Mouse (Mus musculus): ENCODE measurements at regions not wholly inside any gene's neighbourhood (a gene's known extent, or its start where the extent isn't known, plus 50 kb on each side); places are given as distances from the start of the nearest gene placed in this dataset.

- CTCF ChIA-PET = no interaction called here
These were observed 297.0 kb upstream of the Gm10295 start for GRCm38 (mm10) chr7:71648314-71648713.

- CTCF ChIA-PET = no interaction called here
These were observed 295.7 kb upstream of the Gm10295 start for GRCm38 (mm10) chr7:71646944-71647343.

- CTCF ChIA-PET = interaction anchor here (0.7 kb wide), 1 partner anchor 154 kb away, joined by 4 read pairs; no protein-coding TSS in a partner anchor
These were observed 271.8 kb upstream of the Gm10295 start for GRCm38 (mm10) chr7:71623048-71623447.

- CTCF ChIA-PET = no interaction called here
These were observed 251.9 kb upstream of the Gm10295 start for GRCm38 (mm10) chr7:71603159-71603558.

- CTCF ChIA-PET = no interaction called here
These were observed 245.5 kb upstream of the Gm10295 start for GRCm38 (mm10) chr7:71596780-71597179.

DNA sequence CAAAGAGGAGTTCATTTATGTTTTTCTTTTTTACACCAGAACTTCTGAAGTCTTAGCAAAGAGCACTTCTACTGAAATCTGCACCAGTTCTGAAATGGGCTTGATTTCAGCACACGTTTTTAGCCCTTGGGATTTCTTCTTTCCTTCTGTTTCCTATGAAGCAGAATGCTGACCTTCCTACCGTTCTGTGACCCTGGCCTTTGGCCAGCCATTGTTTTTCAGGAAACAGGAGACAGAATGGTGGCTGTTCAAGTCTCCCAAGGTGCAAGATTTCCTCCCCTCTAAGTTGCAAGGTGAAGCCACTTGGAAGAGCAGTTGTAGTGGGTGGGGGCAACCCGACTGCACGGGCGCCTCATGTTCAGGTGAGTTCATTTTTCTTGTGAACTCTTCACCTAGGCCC lies 236.3 kb upstream of the Gm10295 start:
- CTCF ChIA-PET = no interaction called here

DNA sequence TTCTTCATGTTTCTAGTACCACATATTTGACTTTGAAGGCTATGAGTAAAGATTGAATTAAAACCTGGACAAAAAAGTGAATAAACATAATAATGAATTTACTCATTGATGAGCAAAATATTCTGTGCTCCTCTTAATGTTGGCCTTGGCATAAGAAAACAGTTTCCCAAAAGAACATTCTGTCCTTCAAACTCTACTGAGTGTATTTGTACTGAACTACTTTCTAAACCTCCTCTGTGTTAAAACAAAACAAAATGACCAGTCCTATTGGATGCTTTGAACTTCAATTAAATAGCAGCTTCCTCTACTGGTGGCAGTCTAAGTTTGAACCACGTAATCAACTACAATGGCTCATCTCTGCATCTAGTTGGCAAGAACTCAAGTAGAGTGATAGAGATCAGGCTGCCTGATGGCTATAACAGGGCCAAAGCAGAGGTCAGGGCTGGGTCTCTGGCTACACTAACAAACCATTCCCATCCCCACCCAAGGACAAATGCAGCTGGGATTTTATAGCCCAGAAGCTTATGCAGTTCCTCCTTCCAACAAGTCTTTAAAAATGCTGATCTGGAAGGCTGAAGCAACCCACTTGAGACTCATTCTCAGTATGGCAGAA lies 232.3 kb upstream of the Gm10295 start:
- CTCF ChIA-PET = no interaction called here

DNA sequence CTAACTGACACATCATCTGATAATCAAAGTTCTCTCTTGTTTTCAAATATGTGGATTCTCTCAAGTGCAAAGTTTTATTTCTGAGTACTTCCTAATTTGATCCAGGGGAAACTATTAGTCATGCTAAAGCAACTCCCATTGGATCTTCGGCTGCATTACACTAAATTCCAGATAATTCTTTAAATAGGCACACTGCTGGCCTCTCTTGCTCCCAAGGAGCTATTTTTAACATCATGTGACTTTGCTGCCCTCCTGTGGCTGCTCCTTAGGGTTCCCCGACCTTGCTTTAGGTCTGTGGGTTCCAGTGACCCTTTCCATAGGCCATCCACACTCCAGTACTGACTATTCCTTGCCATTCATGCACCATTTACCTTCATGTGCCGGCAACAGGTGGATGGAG lies 230.5 kb upstream of the Gm10295 start:
- CTCF ChIA-PET = no interaction called here

- CTCF ChIA-PET = no interaction called here
These were observed 209.1 kb upstream of the Gm10295 start for GRCm38 (mm10) chr7:71560296-71560936.

- CTCF ChIA-PET = no interaction called here
These were observed 205.2 kb upstream of the Gm10295 start for GRCm38 (mm10) chr7:71556473-71556872.

- CTCF ChIA-PET = no interaction called here
These were observed 204.2 kb upstream of the Gm10295 start for GRCm38 (mm10) chr7:71555476-71555875.

DNA sequence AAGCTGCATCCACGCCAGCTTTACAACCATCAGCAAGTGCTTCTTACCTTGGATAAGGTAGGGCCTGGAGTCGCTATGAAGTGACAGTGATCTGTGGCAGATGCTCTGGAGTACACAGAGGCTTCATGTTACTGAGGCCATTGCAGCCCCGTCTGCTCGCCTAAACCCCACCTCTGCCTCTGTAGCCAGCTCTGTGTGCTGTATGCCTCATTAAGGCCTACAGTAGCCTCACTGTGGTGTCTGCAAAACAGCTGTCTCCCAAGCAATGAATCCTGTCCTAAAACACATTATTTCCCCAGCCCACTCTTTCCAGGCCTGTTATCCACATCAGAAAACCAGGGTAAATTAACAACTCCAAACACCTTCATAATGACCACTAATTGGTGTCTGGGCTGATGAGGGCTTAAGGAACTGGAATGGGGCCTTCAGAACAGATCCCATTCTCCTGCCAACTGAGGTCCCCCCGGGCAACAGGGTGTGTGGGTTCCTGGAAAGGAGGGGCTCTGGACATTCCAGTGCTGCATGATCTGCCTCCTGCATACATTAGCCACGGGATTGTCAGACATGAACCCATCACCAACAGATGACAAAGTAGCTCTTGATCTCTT lies 195.4 kb upstream of the Gm10295 start:
- CTCF ChIA-PET = no interaction called here

DNA sequence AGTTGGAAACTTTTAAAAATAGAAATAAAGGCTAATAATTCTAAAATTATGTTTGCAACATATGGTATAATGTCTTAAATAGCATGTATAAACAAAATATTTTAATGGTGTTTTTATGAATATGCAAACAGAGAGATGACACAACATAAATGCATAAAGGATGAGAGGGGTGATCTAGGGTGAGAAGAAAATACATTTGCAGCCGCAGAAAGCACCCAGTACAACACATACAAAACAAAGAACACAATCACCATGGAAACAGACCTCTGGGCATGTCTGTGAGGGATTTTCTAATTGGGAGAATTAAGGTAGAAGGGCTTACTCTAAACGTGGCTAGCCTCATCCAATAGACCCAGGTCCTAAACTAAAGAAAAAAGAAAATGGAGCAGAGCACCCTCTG lies 190.2 kb upstream of the Gm10295 start:
- CTCF ChIA-PET = no interaction called here

GRCm38 (mm10) chr7:71533109-71533508 lies 181.8 kb upstream of the Gm10295 start:
- CTCF ChIA-PET = no interaction called here

- CTCF ChIA-PET = no interaction called here
These were observed 180.2 kb upstream of the Gm10295 start for GRCm38 (mm10) chr7:71531496-71531895.

DNA sequence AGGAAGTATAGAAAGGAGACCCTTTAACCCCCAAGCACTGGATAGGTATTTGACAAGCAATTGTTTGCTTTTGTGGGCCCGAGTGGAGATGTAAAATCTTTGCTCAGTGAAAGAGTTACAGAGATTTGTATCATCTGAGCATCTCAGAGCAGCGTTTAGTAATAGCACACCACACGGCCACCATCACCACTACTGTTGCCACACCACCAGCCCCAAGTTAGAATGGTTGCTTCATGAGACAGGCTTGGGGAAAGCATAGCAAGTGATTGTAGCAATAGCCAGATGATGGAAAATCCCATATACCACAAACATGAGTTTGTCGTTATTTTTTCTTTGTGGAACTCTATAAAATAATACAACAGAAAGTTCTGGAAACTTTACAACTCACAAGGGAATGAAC lies 179.6 kb upstream of the Gm10295 start:
- CTCF ChIA-PET = no interaction called here

DNA sequence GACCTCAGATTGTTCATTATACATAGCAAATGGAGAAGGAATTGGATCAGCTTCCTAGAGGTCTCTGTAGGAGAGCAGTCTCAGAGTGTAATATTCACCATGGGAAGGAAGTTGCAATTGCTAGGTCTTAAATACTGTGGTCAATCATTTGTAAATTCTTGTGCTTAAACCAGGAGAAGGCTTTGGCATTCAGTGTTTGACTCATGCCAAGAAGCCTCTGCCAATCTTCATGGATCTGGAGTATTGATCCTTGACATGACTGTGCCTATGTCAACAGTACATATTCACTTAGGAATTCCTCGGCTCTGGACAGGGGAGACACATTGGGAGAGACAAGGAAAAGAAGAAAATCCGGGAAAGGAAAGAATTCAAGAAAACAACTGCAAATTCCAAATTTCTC lies 174.9 kb upstream of the Gm10295 start:
- CTCF ChIA-PET = no interaction called here

DNA sequence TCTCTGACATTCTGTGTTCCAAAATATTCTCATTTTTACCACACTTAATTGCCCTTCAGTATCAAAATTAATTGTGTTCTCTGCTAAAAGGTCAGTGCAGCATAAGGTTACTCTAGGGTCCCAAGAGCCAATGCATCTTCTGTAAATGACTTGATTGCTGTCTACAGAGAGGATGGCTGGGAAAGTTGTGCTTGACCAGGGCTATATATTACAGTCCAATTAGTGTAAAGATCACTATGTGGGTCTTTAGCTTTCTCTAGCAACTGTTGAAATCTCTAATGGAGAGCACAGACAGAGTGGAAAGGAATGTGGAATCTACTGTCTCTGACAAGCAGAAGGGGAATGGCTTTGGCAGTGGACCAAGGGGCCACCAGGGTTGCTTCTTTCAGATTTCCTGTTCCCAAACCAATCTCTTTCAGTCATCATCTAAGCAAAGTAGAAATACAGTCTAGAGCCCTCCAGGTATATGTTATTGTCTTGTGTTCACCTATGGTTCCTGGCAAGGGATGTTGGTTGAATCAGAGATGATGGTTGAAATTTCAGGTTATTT lies 173.4 kb upstream of the Gm10295 start:
- CTCF ChIA-PET = no interaction called here

- CTCF ChIA-PET = no interaction called here
These were observed 172.8 kb upstream of the Gm10295 start for GRCm38 (mm10) chr7:71524119-71524518.

DNA sequence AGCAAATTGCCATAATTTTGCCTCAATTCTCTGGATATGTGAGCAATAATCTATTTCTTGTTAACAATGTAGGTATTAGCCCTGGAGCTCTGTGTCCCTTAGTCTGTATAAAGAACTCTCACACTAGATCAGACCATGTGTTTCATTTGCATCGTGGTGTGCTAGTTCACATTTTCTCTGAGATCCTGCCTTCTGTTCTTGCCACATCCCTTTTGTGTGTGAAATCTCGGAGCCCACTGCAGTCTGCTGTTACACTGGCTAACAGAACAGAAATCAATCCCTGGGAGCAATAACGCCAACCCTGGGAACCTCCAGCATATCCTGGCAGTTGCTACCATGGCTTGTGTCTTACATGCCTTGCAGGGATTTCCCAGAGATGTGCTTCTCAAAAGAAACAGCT lies 156.1 kb upstream of the Gm10295 start:
- CTCF ChIA-PET = interaction anchor here (0.6 kb wide), 1 partner anchor 140 kb away, joined by 4 read pairs; no protein-coding TSS in a partner anchor

DNA sequence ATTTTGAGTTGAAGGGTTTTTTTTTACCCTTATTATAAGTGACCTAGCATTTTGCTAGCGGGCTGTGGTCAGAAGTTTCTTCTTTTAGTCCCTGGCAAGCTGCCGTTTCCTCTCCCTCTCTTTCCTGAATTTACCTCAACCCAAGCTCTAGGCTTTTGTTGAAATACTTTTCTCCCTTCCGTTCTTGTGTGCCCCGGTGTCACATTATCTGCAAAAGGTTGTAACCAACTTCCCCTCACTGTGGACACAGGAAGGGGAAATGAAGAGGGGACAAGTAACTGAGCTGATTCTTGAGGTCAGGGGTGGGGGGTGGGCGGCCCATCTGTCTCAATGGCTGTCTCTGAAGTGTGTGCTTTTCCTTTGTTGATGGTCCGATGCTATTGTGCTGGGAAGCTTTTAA lies 149.4 kb upstream of the Gm10295 start:
- CTCF ChIA-PET = no interaction called here

DNA sequence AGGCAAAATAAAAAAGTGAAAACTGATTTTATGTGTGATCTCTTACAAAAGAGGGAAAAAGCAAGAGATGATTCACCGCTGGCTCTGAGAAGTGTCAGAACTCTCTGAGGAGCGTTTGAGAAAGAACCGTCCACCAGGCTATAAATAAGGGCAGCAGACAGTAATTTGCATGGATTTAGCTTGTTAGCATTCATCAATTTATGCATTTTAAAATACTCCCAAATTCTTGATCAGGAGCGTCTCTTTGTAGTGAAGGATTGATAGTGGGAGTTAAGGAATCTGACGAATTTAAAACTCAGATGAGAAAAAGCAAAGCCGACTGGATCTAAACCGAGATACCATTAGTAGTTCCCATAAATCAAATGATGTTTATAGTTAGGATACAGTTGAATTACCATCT lies 146.8 kb upstream of the Gm10295 start:
- CTCF ChIA-PET = no interaction called here

DNA sequence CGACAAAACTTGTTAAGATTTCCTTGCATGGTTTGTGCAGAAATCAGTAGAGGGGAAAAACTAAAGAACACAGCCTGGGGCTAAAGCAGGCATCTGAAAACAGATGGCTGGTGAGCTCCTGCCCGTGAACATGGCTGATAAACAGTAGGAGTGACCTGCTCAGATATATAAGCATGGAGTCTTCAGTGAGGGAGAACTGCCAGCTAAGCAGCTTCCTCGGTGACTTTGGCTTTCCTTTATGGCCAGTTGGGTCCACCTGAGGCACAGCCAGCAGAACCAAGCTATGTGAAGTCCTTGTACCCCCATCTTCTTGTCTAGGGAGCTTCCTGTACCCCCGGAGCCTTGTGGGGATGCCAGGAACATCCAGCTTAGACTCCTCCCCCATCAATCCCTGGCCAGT lies 139.8 kb upstream of the Gm10295 start:
- CTCF ChIA-PET = interaction anchor here (0.6 kb wide), 1 partner anchor 1431 kb away, joined by 3 read pairs; no protein-coding TSS in a partner anchor

Data from spleen, embryonic (tissue).